Mouse (Mus musculus): Measurements from ENCODE around the gene Srm. TPM values are rescaled to one million over a fixed set of nuclear protein-coding genes. Genes with fewer than 3 reads are reported as not detected.

The Srm gene
- 131 and 143 TPM in 2 replicates for polyA plus RNA-seq (2011; ENCODE audit: insufficient read depth, insufficient read length, low read depth, missing spikeins)

DNA sequence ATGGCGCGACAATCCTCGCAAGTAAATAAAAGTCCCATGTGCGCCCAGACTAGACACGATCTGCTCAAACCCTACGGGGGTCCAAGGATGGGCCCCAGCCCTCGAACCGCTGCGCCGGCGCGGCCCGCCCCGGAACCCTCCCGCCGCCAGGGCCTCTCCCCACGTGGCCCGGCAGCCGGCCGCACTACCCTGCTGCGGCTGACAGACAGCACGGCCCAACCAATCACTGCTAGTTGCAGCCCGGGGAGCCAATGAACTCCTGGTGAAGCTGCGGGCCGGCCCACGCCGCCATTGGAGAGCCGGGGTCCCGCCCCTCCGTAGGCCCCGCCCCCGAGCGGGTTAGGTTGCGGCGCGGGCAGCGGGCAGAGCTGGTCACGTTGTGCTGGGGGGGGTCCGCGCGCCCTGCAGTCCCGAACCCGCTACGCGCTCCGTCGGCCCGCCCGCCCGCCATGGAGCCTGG, at the start of gene Srm:
Srm (plus strand) TSS at position 333 of the 460 bp plus-strand sequence.
- Histone ChIP-seq H3K9me3 (replicated peaks; ENCODE audit: control insufficient read depth, insufficient read depth, low read length, poor library complexity, severe bottlenecking) (no peaks in the 10 kb centered on the region), H3K9ac (ENCODE audit: low read depth, poor library complexity, severe bottlenecking) (peak within 1 kb of the TSS; percentile 85), H3K27ac (ENCODE audit: insufficient read depth, low read length) (peak within 1 kb of the TSS; percentile 9), H3K4me3 (ENCODE audit: low read depth, low read length) (peak within 1 kb of the TSS; percentile 93), H3K27me3 (ENCODE audit: control insufficient read depth, insufficient read depth, low read length, poor library complexity, severe bottlenecking) (no peaks in the 10 kb centered on the region), H3K36me3 (ENCODE audit: control insufficient read depth, insufficient read depth, low read length, poor library complexity, severe bottlenecking) (peaks cover 33% of the 10 kb centered on the region), H3K4me1 (ENCODE audit: control insufficient read depth, insufficient read depth, low read length) (no peaks in the 10 kb centered on the region)
- TF ChIP-seq POLR2A (IDR thresholded peaks at IDR 0.05; ENCODE audit: insufficient read depth, low read length) (no peak), EP300 (IDR thresholded peaks at IDR 0.05; ENCODE audit: insufficient read depth, low read depth, low read length) (0 out of 2 replicates have a peak, but pooled peaks have one; percentile 11), CTCF (IDR thresholded peaks at IDR 0.05; ENCODE audit: low read depth, low read length) (no peak)

- Histone ChIP-seq H3K9me3 (replicated peaks; ENCODE audit: control insufficient read depth, insufficient read depth, low read length, poor library complexity, severe bottlenecking) (no peaks in the 10 kb centered on the region), H3K9ac (ENCODE audit: low read depth, poor library complexity, severe bottlenecking) (no peak overlapping the region), H3K27me3 (ENCODE audit: control insufficient read depth, insufficient read depth, low read length, poor library complexity, severe bottlenecking) (no peaks in the 10 kb centered on the region), H3K4me3 (ENCODE audit: low read depth, low read length) (no peak overlapping the region), H3K27ac (ENCODE audit: insufficient read depth, low read length) (no peak overlapping the region), H3K36me3 (ENCODE audit: control insufficient read depth, insufficient read depth, low read length, poor library complexity, severe bottlenecking) (peaks cover 21% of the 10 kb centered on the region), H3K4me1 (ENCODE audit: control insufficient read depth, insufficient read depth, low read length) (no peaks in the 10 kb centered on the region)
- TF ChIP-seq CTCF (IDR thresholded peaks at IDR 0.05; ENCODE audit: low read depth, low read length) (no peak), EP300 (IDR thresholded peaks at IDR 0.05; ENCODE audit: insufficient read depth, low read depth, low read length) (no peak), POLR2A (IDR thresholded peaks at IDR 0.05; ENCODE audit: insufficient read depth, low read length) (no peak)
Observed at GRCm38 (mm10) chr4:148549106-148549505, 42.2 kb upstream of the Srm start.

GRCm38 (mm10) chr4:148557766-148558165, 33.5 kb upstream of the Srm start:
- Histone ChIP-seq H3K36me3 (ENCODE audit: control insufficient read depth, insufficient read depth, low read length, poor library complexity, severe bottlenecking) (peaks cover 34% of the 10 kb centered on the region), H3K27ac (ENCODE audit: insufficient read depth, low read length) (peak overlapping the region; percentile 59), H3K4me3 (ENCODE audit: low read depth, low read length) (peak overlapping the region; percentile 93), H3K9me3 (replicated peaks; ENCODE audit: control insufficient read depth, insufficient read depth, low read length, poor library complexity, severe bottlenecking) (no peaks in the 10 kb centered on the region), H3K4me1 (ENCODE audit: control insufficient read depth, insufficient read depth, low read length) (no peaks in the 10 kb centered on the region), H3K9ac (ENCODE audit: low read depth, poor library complexity, severe bottlenecking) (peak overlapping the region; percentile 92), H3K27me3 (ENCODE audit: control insufficient read depth, insufficient read depth, low read length, poor library complexity, severe bottlenecking) (no peaks in the 10 kb centered on the region)
- TF ChIP-seq POLR2A (IDR thresholded peaks at IDR 0.05; ENCODE audit: insufficient read depth, low read length) (no peak), CTCF (IDR thresholded peaks at IDR 0.05; ENCODE audit: low read depth, low read length) (no peak), EP300 (IDR thresholded peaks at IDR 0.05; ENCODE audit: insufficient read depth, low read depth, low read length) (no peak)

DNA sequence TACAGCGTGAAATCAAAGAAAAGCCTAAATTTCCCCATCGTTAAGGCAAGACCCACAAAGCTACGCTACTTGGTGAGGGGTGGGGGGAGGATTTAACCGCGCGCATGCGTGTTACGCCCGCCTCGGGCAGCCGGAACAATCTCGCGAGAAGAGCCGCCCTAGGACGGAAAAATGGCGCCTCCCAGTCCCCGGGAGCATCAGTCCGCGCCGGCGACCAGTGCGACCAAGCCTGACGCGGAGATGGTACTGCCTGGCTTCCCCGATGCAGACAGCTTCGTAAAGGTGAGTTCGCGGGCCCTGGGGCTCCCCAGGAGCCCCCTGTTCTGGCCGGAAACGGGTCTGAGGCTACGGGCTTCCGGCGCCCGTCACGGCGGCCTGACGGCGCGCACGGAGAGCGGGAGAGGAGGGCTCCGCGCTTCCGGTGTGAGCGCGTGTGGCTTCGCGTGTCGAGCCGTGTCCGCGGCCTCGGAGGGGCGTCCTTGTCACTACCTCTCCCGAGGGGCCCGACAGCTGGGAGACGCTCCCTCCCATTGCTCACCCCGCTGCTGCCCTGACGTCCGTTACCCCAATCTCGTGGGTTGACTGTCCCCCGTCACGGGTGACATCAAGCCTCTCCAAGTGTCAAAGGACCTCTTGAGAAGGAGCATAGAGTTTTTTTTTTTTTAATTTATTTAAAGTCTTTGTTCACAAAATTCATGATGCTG, 32.9 kb upstream of the Srm start, which contains the start of gene Exosc10:
Exosc10 (plus strand) TSS at position 133 of the 704 bp plus-strand sequence.
- peak within 1 kb of the TSS; percentile 92 for H3K9ac ChIP-seq (ENCODE audit: low read depth, poor library complexity, severe bottlenecking)
- no peaks in the 10 kb centered on the region for H3K4me1 ChIP-seq (ENCODE audit: control insufficient read depth, insufficient read depth, low read length)
- TF ChIP-seq CTCF (IDR thresholded peaks at IDR 0.05; ENCODE audit: low read depth, low read length) (no peak), EP300 (IDR thresholded peaks at IDR 0.05; ENCODE audit: insufficient read depth, low read depth, low read length) (no peak), POLR2A (IDR thresholded peaks at IDR 0.05; ENCODE audit: insufficient read depth, low read length) (peak; percentile 72)
- peaks cover 36% of the 10 kb centered on the region for H3K36me3 ChIP-seq (ENCODE audit: control insufficient read depth, insufficient read depth, low read length, poor library complexity, severe bottlenecking)
- H3K27ac ChIP-seq (ENCODE audit: insufficient read depth, low read length), result peak within 1 kb of the TSS; percentile 59
- peak within 1 kb of the TSS; percentile 93 for H3K4me3 ChIP-seq (ENCODE audit: low read depth, low read length)
- H3K9me3 ChIP-seq (replicated peaks; ENCODE audit: control insufficient read depth, insufficient read depth, low read length, poor library complexity, severe bottlenecking), result no peaks in the 10 kb centered on the region
- H3K27me3 ChIP-seq (ENCODE audit: control insufficient read depth, insufficient read depth, low read length, poor library complexity, severe bottlenecking), result no peaks in the 10 kb centered on the region

- no peak for TF ChIP-seq EP300 (IDR thresholded peaks at IDR 0.05; ENCODE audit: insufficient read depth, low read depth, low read length)
- no peak for TF ChIP-seq CTCF (IDR thresholded peaks at IDR 0.05; ENCODE audit: low read depth, low read length)
- no peak for TF ChIP-seq POLR2A (IDR thresholded peaks at IDR 0.05; ENCODE audit: insufficient read depth, low read length)
- Histone ChIP-seq H3K9me3 (replicated peaks; ENCODE audit: control insufficient read depth, insufficient read depth, low read length, poor library complexity, severe bottlenecking) (no peaks in the 10 kb centered on the region), H3K4me3 (ENCODE audit: low read depth, low read length) (no peak overlapping the region), H3K36me3 (ENCODE audit: control insufficient read depth, insufficient read depth, low read length, poor library complexity, severe bottlenecking) (peaks cover 61% of the 10 kb centered on the region), H3K27me3 (ENCODE audit: control insufficient read depth, insufficient read depth, low read length, poor library complexity, severe bottlenecking) (no peaks in the 10 kb centered on the region), H3K9ac (ENCODE audit: low read depth, poor library complexity, severe bottlenecking) (no peak overlapping the region), H3K4me1 (ENCODE audit: control insufficient read depth, insufficient read depth, low read length) (no peaks in the 10 kb centered on the region), H3K27ac (ENCODE audit: insufficient read depth, low read length) (no peak overlapping the region)
Observed at GRCm38 (mm10) chr4:148562676-148563075, 28.6 kb upstream of the Srm start.

GRCm38 (mm10) chr4:148563595-148563994, 27.7 kb upstream of the Srm start:
- peaks cover 69% of the 10 kb centered on the region for H3K36me3 ChIP-seq (ENCODE audit: control insufficient read depth, insufficient read depth, low read length, poor library complexity, severe bottlenecking)
- H3K9me3 ChIP-seq (replicated peaks; ENCODE audit: control insufficient read depth, insufficient read depth, low read length, poor library complexity, severe bottlenecking), result no peaks in the 10 kb centered on the region
- no peaks in the 10 kb centered on the region for H3K4me1 ChIP-seq (ENCODE audit: control insufficient read depth, insufficient read depth, low read length)
- no peak overlapping the region for H3K27ac ChIP-seq (ENCODE audit: insufficient read depth, low read length)
- no peak overlapping the region for H3K4me3 ChIP-seq (ENCODE audit: low read depth, low read length)
- H3K9ac ChIP-seq (ENCODE audit: low read depth, poor library complexity, severe bottlenecking), result no peak overlapping the region
- no peaks in the 10 kb centered on the region for H3K27me3 ChIP-seq (ENCODE audit: control insufficient read depth, insufficient read depth, low read length, poor library complexity, severe bottlenecking)
- TF ChIP-seq CTCF (IDR thresholded peaks at IDR 0.05; ENCODE audit: low read depth, low read length), result no peak

All from ES-Bruce4 (cell line).